Mouse (Mus musculus) heart, embryonic 10.5 days (tissue): ENCODE measurements around the gene Shroom2. TPM values are rescaled to one million over a fixed set of nuclear protein-coding genes. Genes with fewer than 3 reads are reported as not detected.

Experiments
- DNase-seq: peaks from one replicate; pipeline ENCODE4 v3.0.0-alpha.2; 2017; ENCODE audit warnings: low spot score
- H3K27ac ChIP-seq: fragments of 300-500 bp; sonication (generic); 2 replicates; pipeline ENCODE4 v1.5.1; 2016; ENCODE audit warnings: mild to moderate bottlenecking
- H3K27me3 ChIP-seq: fragments of 300-500 bp; sonication (generic); 2 replicates; pipeline ENCODE4 v1.6.1; 2016; ENCODE audit warnings: mild to moderate bottlenecking; ENCODE audit not compliant: poor library complexity, insufficient read depth, severe bottlenecking
- H3K36me3 ChIP-seq: fragments of 300-500 bp; sonication (generic); 2 replicates; pipeline ENCODE4 v1.6.1; 2016; ENCODE audit warnings: mild to moderate bottlenecking, moderate library complexity
- H3K4me1 ChIP-seq: fragments of 300-500 bp; sonication (generic); 2 replicates; pipeline ENCODE4 v1.6.1; 2016; ENCODE audit warnings: mild to moderate bottlenecking
- H3K4me3 ChIP-seq: fragments of 300-500 bp; sonication (generic); 2 replicates; pipeline ENCODE4 v1.5.1; 2016; ENCODE audit warnings: mild to moderate bottlenecking, moderate library complexity
- H3K9me3 ChIP-seq: fragments of 300-500 bp; sonication (generic); 2 replicates; pipeline ENCODE4 v1.6.1; 2016; ENCODE audit warnings: mild to moderate bottlenecking, moderate library complexity
- WGBS: fragments of 180-500 bp; shearing (Covaris S2); methylation state at CpG from one replicate; pipeline ENCODE4 v1.1.7; 2016; 5-methylcytosine and 5-hydroxymethylcytosine counted together
- polyA plus RNA-seq: library from polyadenylated mRNA; unstranded; fragments of >200 nt; fragmentation: Nextera tagmentation; extraction: Ambion mirVana; gene quantifications from 2 replicates; pipeline ENCODE4 v1.2.1, GENCODE M21; 2016

Gene Shroom2
- polyA plus RNA-seq, 1 experiment from 2014 or later = 7.0 TPM

DNA sequence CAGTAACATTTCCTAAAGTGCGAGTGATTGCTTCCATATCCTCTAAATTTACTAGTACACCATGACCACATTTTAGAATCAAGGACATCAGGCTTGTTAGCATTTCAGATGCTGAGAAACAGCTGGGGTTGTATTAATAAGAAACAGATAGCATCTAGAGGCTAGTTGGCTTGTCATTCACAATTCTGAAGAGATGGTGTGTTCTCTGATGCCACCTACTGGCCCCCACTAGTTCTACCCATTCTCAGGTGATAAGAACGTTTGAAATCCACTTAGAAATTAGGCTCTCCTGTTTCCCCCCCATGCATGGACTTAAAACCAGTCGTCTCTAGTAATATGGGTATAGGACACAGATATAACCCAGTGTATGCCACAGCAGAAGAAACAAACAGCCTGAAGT, 92.9 kb downstream of the Shroom2 start:
- Histone ChIP-seq H3K4me1 (0 out of 2 replicates have a peak, but pooled peaks cover 3% of the 10 kb centered on the region), H3K4me3 (no peak overlapping the region), H3K36me3 (no peaks in the 10 kb centered on the region), H3K27me3 (no peaks in the 10 kb centered on the region; the same call in 1 of the 2 replicates), H3K9me3 (no peaks in the 10 kb centered on the region), H3K27ac (no peak overlapping the region)
- WGBS = 48% methylated on average over 3 of the region's 3 CpGs
- no peak for DNase-seq

DNA sequence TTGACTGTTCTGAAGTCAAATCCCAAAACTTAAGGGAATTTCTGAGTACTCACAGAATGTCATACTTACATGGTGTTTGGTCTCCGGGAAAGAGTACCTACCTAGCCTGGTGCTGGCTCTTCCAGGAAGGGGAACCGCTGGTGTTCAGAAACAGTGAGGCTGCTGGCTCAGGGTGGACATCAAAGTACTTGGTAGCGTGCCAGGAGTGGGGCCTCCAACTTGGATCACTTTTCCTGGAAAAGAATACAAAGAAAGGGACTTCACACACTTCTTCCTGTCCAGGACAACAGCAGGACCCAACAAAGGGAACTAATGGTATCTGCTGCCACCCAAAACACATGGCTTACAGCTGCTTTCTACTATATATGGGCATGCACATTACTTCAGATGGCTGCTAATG, 95.8 kb downstream of the Shroom2 start:
- no peak overlapping the region for H3K4me3 ChIP-seq
- WGBS = 79% methylated on average over 3 of the region's 3 CpGs

DNA sequence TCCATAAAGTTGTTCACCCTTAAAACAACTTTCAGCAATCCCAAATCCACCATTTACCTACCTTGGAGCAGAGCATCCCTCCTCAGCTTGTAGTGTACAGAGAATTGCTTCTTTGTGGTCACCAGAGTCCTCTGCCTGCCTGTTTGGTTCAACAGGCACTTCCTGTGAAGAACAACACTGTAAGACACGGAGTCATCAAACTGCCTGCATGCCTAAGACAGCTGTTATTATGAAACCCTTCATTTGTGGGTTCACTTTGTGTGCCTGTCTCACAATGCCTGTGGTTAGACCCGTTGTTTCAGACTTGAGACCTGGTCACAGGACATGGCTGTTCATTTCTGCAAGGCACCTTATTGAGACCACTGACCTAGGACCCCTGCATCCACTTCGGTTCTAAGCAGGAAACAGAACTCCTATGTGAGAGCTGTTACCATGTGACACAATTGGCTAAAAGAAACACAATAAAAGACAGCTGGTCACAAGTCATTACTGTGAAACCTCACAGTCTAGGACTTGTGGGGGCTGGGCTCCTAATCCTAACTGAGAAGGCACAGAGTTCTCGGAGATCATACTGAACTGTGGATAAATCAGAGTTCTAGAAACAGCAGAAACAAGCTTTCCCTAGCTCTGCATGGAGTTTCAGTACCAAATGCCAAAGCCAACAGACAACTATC, 111.8 kb downstream of the Shroom2 start:
- H3K4me3 ChIP-seq = no peak overlapping the region
- 69% methylated on average over 4 of the region's 4 CpGs for WGBS
- H3K36me3 ChIP-seq = peaks cover 22% of the 10 kb centered on the region; the same call in 1 of the 2 replicates
- H3K27ac ChIP-seq = no peak overlapping the region
- peaks cover 32% of the 10 kb centered on the region for H3K27me3 ChIP-seq
- no peaks in the 10 kb centered on the region for H3K4me1 ChIP-seq
- DNase-seq = no peak
- H3K9me3 ChIP-seq = no peaks in the 10 kb centered on the region

More for the DNA sequence above, 95.8 kb downstream of the Shroom2 start:
- Histone ChIP-seq H3K9me3 (no peaks in the 10 kb centered on the region), H3K27ac (no peak overlapping the region), H3K4me1 (no peaks in the 10 kb centered on the region), H3K27me3 (no peaks in the 10 kb centered on the region; the same call in 1 of the 2 replicates), H3K36me3 (no peaks in the 10 kb centered on the region)
- DNase-seq = no peak

DNA sequence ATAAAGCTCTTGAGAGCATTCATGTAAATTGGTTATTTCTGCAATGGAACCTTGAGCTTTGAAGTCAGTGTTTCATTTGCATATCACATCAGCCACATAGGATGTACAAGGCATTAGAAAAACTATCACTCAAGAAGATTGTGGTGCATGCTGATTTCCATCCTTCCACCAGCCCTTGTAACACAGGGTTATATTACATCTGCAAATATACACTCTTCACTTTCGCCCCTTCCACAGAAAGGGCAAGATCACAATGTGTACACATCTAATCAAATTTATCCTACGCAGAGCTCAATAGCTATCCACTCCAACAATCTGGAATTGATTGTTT, 112.7 kb downstream of the Shroom2 start:
- peaks cover 22% of the 10 kb centered on the region; the same call in 1 of the 2 replicates for H3K36me3 ChIP-seq
- DNase-seq = no peak
- H3K9me3 ChIP-seq = no peaks in the 10 kb centered on the region
- H3K4me3 ChIP-seq = no peak overlapping the region
- H3K27me3 ChIP-seq = peaks cover 33% of the 10 kb centered on the region
- no peak overlapping the region for H3K27ac ChIP-seq
- WGBS = 87% methylated on average over 2 of the region's 2 CpGs
- H3K4me1 ChIP-seq = no peaks in the 10 kb centered on the region

DNA sequence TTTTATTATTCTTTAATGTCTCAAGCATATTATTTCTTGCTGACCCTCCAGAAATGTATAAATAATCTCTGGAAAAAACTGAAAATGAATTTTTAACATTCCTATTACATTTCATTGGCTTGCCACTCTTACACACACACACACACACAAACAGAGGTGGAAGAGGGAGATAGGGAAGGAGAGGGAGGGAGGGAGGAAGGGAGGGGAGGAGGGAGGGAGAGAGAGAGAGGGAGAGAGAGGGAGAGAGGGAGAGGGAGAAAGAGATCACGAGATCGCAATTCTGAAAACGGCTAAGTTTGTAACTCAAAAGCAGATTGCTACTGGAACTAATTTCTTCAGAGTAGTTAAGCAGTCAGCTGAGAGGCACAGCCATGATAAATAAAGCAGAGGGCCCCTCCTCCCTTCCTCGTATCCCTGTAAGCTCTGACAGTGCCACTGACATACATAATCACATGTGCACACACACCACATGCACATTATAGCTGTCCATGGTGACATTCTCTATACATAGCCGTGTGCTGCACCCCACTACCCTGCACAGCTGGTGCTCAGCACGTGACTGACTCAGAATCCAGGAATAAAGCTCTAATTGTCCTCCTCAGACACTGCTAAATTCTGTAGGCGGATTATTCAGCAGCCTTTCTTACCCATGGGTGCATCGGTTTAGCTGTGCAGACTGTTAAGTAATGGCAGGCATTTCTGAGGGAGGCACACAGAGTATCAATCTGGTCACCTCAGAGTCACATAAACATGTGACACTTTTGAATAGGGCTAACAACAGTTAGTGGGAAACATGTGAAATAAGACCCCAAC, 113.3 kb downstream of the Shroom2 start:
- peaks cover 21% of the 10 kb centered on the region; the same call in 1 of the 2 replicates for H3K36me3 ChIP-seq
- H3K4me3 ChIP-seq = no peak overlapping the region
- no peaks in the 10 kb centered on the region for H3K4me1 ChIP-seq
- H3K27me3 ChIP-seq = peaks cover 30% of the 10 kb centered on the region
- no peak overlapping the region for H3K27ac ChIP-seq
- H3K9me3 ChIP-seq = no peaks in the 10 kb centered on the region
- DNase-seq = no peak
- WGBS = 67% methylated on average over 8 of the region's 8 CpGs

DNA sequence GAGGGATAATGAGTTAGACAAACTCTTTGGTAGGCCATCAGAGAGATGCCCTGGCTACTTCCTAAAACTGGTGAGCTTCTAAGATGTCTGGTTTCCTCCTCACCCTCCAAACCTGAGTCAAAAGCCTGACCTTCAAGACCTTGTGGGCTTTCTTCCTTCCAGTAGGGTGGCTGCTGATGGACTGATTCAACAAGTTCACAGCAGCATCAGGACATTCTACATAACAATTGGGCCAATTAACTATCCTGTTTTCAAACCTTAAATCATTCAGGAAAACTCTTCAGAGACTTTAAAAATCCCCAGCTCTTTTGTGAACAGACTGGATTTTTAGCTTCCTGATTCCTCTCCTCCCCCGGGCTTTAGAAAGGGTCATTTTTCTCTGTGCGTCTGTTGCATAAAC, 116.6 kb downstream of the Shroom2 start:
- no peaks in the 10 kb centered on the region for H3K36me3 ChIP-seq
- H3K4me1 ChIP-seq = no peaks in the 10 kb centered on the region
- no peak for DNase-seq
- peaks cover 11% of the 10 kb centered on the region; the same call in 1 of the 2 replicates for H3K27me3 ChIP-seq
- 96% methylated on average over 2 of the region's 2 CpGs for WGBS
- no peak overlapping the region for H3K27ac ChIP-seq
- H3K4me3 ChIP-seq = no peak overlapping the region
- no peaks in the 10 kb centered on the region for H3K9me3 ChIP-seq

DNA sequence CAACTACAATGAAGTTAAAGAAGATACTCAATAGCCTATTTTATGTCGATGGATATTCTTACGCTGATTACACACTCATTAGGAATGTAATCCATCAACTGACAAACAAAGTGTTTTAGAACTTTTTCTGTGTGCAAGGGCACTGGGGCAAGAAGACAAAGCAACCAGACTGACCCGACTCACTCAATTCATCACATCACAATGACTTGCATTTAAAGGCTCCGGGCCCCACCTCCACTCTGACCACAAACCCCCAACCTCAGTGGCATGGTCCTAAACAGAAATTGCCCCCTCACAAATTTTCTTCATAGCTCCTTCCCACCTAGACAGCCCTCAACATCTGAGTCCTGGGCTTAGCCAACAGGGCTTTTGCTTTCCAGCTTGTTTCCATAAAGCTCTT, 124.4 kb downstream of the Shroom2 start:
- Histone ChIP-seq H3K4me3 (no peak overlapping the region), H3K27me3 (peaks cover 8% of the 10 kb centered on the region; the same call in 1 of the 2 replicates), H3K27ac (no peak overlapping the region), H3K9me3 (no peaks in the 10 kb centered on the region), H3K4me1 (no peaks in the 10 kb centered on the region), H3K36me3 (no peaks in the 10 kb centered on the region)
- 72% methylated on average over 4 of the region's 4 CpGs for WGBS
- no peak for DNase-seq

DNA sequence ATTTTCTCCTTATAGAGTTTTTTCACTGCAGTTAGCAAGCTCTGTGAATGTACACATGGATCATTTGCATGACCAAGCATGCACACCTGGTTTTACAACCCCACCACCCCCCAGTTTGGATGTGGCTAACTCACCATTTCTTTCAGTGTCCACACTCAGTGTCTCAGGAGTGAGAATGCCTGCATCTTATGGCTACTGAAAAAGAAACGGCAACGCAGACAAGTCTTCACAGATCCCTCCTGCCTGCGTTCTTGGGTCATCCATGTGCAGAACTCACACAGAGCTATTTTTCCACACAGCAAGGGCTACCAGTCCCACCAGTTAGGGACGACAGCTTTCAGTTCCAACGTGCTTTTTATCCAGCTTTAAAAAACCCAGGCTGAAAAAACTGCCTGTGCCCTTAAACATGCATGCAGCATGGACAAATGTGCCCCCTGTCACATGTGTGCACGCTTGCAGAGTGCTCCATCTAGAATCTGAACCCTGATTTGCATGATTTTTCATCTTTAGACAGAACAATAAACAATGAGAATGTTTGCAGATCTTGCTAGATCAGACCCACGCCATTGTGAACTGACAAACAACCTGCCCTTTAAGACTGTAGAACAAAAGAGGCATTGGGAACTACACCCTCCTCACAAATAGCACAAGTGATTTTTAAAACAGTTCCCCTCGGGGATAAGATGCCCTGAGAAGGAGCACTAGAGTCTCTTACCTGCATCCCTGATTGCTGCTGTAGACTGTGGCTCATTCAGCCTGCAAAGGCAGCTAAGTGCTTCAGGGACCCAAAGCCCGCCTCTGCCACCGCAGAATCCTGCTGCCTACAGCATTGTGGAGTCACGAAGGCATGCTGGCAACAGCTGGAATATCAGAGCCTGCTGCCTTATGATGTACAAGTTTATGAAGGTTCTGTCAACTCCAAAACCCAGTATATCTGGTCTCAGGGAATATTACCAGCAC, 125.3 kb downstream of the Shroom2 start:
- no peaks in the 10 kb centered on the region for H3K36me3 ChIP-seq
- H3K9me3 ChIP-seq = no peaks in the 10 kb centered on the region
- 68% methylated on average over 11 of the region's 11 CpGs for WGBS
- no peaks in the 10 kb centered on the region for H3K4me1 ChIP-seq
- no peak overlapping the region for H3K4me3 ChIP-seq
- H3K27me3 ChIP-seq = peaks cover 8% of the 10 kb centered on the region; the same call in 1 of the 2 replicates
- H3K27ac ChIP-seq = no peak overlapping the region
- no peak for DNase-seq

DNA sequence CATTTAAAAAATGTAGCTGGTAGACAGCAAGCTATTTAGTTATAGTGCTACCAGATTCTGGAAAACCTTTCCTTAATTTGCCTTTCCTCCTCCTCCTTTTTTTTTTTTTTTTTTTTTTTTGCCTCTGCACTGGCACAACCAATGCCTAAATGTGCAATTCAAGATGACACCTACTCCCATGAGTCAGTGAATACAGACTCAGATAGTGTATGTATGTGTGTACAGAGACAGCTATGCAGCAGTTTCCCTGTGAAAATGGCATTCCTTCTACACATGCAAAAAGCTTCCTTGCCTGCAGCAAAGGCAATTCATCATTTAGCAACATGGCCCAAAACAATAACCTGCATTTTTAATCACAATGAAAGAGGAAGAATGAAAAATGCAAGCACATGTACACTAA, 126.1 kb downstream of the Shroom2 start:
- Histone ChIP-seq H3K9me3 (no peaks in the 10 kb centered on the region), H3K36me3 (no peaks in the 10 kb centered on the region), H3K4me3 (no peak overlapping the region), H3K4me1 (no peaks in the 10 kb centered on the region), H3K27ac (no peak overlapping the region), H3K27me3 (peaks cover 8% of the 10 kb centered on the region; the same call in 1 of the 2 replicates)
- no peak for DNase-seq

DNA sequence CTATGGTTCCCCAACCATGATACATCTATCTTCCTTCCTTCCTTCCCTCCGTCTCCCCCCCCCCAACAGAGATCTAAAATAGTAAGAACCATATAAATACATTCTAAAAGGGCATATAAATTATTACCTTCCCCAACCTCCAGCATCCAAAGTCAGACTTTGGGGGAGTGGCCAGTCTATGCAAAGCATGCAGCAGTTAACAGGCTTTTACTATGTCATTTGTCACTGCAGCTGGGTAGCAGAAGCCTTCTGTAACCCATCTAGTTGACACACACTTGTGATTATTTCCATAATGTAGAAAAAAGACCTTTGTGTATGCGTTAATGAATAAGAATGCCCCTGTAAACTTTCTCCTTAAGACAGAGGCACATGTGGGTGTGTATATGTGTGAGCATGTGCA, 126.6 kb downstream of the Shroom2 start:
- H3K27ac ChIP-seq = no peak overlapping the region
- no peaks in the 10 kb centered on the region for H3K9me3 ChIP-seq
- H3K4me1 ChIP-seq = no peaks in the 10 kb centered on the region
- DNase-seq = no peak
- peaks cover 8% of the 10 kb centered on the region; the same call in 1 of the 2 replicates for H3K27me3 ChIP-seq
- H3K4me3 ChIP-seq = no peak overlapping the region
- 74% methylated on average over 2 of the region's 2 CpGs for WGBS
- no peaks in the 10 kb centered on the region for H3K36me3 ChIP-seq

DNA sequence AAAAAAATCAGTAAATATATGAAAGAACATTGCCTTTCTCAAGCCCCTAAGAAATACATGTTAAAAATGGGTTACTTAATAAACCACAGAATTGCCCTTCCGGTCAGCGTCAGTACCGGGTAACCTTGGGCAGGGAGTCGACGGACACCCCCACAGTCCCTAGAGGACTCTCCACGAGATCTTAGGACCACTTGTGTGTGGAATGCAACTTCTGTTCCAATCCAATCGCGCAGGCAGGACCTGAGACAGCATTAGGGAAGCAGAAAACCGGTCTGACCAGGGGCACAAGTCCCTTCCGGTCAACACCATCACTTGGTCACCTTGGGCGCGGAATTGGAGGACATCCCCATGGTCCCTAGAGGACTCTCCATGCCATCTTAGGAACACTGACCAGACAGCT, 133.9 kb downstream of the Shroom2 start:
- H3K36me3 ChIP-seq = no peaks in the 10 kb centered on the region
- H3K27me3 ChIP-seq = no peaks in the 10 kb centered on the region
- 87% methylated on average over 12 of the region's 12 CpGs for WGBS
- no peak overlapping the region for H3K27ac ChIP-seq
- no peak for DNase-seq
- H3K4me3 ChIP-seq = no peak overlapping the region
- H3K4me1 ChIP-seq = no peaks in the 10 kb centered on the region
- H3K9me3 ChIP-seq = no peaks in the 10 kb centered on the region

DNA sequence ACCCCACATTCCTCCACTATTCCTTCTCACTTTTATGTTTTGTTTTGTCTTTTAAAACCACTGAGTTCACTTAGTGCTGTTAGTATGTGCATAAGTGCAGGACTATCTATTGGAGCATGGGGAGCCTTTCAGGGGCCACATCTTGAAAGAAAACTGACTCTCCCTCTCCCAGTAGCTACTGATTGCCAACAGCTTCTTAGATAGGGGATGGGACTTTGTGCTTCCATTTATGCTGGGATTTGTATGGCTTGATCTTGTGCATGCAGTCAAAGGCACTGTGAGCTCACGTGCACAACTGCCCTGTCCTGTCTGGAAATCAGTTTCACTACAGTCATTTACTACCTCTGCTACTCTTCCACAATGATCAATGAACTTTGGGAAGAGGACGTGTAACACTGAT, 147.9 kb downstream of the Shroom2 start:
- no peak for DNase-seq
- H3K4me3 ChIP-seq = no peak overlapping the region
- H3K27me3 ChIP-seq = peaks cover 6% of the 10 kb centered on the region; the same call in 1 of the 2 replicates
- no peak overlapping the region for H3K27ac ChIP-seq
- H3K4me1 ChIP-seq = no peaks in the 10 kb centered on the region
- H3K9me3 ChIP-seq = no peaks in the 10 kb centered on the region
- H3K36me3 ChIP-seq = peaks cover 9% of the 10 kb centered on the region; the same call in 1 of the 2 replicates
- 72% methylated on average over 2 of the region's 2 CpGs for WGBS
